Mouse (Mus musculus) lung, adult 10 weeks (tissue): ENCODE data around the gene Arel1. TPM values are rescaled to one million over a fixed set of nuclear protein-coding genes. Genes with fewer than 3 reads are reported as not detected.

Experiments
- polyA plus RNA-seq: library from polyadenylated mRNA; stranded (reverse); fragments of 350-450 nt; fragmentation: Illumina TruSeq; extraction: RNeasy Lipid Tissue Mini Kit (QIAGEN cat#74804); gene quantifications from one replicate; pipeline ENCODE4 v1.2.3, GENCODE M21; 2014; ENCODE audit warnings: low read depth, low replicate concordance; ENCODE audit not compliant: insufficient read depth

Arel1 gene
- polyA plus RNA-seq: 8.1 TPM

DNA sequence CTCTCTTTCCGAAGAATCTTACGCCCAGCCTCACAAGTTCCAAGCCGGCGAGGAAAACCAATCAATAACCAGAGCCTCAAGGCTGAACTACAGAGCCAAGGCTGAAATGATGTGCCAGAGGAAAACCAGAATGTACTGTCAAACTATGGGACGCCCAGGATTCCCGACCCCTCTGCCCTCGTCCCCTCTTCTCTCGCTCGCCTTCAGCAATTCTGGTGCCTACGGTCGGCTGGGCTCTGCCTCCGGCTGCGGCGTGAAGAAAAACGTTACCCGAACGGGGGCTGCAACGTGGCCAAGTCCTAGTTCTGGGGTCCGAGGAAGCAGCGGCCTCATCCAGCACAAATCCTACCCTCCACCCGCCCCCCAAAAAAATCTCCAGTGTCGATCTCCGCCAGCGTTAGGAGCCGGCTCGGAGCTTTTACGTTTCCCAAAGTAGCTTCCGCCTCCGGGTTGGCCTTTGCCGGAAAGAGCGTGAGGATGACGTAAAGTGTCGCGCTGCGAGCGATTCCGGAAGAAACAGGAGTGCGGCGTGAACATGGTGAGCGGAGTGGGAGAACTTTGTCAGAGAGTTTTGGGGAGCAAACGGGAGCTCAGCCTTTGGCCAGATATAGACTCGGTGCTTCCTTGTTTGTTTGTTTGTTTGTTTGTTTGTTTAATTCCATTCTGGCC, at the start of gene Arel1, which contains the start of gene Fcf1:
Arel1 (minus strand) TSS at position 473 of the 669 bp plus-strand sequence.
Fcf1 (plus strand) TSS at position 470 of the 669 bp plus-strand sequence.

DNA sequence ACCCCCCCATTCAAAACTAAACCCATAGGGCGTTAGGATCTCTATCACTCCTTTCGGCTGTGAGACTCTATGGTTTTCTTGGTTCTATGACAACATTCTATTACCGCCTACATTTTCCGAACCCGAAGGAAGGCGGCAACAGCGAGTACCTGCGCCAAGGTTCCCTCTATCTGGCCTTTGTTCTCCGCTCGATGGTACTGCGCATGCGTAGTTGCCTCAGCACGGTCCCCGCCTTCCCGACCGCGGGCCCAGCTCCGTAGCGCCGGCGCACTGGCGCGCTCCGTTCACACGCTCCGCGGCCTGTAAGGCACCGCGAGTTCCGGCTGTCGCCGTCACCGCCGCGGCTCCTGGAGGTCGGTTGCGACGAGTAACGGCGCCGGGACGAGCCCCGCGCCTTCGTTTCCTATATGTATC, 25.4 kb upstream of the Arel1 start, which contains the start of gene Ylpm1:
Ylpm1 (plus strand) TSS at position 239 of the 414 bp plus-strand sequence.

DNA sequence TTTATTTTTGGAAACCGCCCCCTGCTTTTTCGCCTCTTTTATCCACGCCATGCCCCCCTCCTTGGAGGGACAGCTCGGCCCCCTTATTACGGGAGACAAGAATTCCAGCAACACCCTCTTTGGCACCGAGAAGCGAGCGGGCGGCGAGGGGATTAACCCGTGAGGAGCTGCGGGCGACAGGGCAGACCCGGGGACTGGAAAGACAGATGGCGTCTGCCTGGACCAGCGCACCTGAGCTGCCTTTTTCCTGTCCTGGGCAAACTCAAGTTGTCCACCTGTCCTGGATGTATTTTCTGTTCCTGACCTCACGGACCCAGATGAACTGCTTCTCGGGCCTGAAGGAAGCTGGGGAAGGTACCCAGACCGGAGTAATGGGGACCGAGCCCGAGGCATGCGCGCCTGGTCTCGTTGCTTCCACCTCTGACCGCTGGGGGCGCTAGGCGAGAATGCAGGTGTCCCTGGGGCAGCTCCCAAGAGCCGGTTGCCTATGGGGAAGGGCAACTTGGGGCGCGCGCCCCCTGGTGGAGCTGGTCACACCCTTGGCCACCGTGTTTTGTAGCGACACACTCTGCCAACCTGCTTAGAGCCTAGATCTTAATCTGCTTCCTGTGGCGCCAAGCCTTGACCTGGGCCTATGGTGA, 94.1 kb downstream of the Arel1 start, which contains the start of gene Ltbp2:
Ltbp2 (minus strand) TSS at position 52 of the 641 bp plus-strand sequence.

Other genes starting within 250 kb of the Arel1 start
- 669 TPM for gene Npc2, start 197.7 kb downstream of the Arel1 start, polyA plus RNA-seq
- 57.6 TPM for gene Isca2, start 197.6 kb downstream of the Arel1 start, polyA plus RNA-seq
- 11.5 TPM for gene Ltbp2, start 94.4 kb downstream of the Arel1 start, polyA plus RNA-seq
- gene Fcf1, start within 50 bp of the Arel1 start, polyA plus RNA-seq: 88.6 TPM
- gene Ylpm1, start 25.4 kb upstream of the Arel1 start, polyA plus RNA-seq: 16.3 TPM
- gene Prox2, start 139.9 kb upstream of the Arel1 start, polyA plus RNA-seq: 1.7 TPM
- gene Dlst, start 139.9 kb upstream of the Arel1 start, polyA plus RNA-seq: 61.4 TPM
- 0.41 TPM for gene Rps6kl1, start 180.4 kb upstream of the Arel1 start, polyA plus RNA-seq
- 5.2 TPM for gene Pgf, start 206.9 kb upstream of the Arel1 start, polyA plus RNA-seq
- 43.1 TPM for gene Eif2b2, start 248.6 kb upstream of the Arel1 start, polyA plus RNA-seq